Mouse (Mus musculus): ENCODE measurements at regions not wholly inside any gene's neighbourhood (a gene's known extent, or its start where the extent isn't known, plus 50 kb on each side); places are given as distances from the start of the nearest gene placed in this dataset.

GRCm38 (mm10) chr6:103353346-103353745 lies 157.0 kb upstream of the Chl1 start:
- no peak overlapping the region for H3K4me3 ChIP-seq (replicated peaks; ENCODE audit: low read length)
- no peaks in the 10 kb centered on the region for H3K27me3 ChIP-seq (replicated peaks; ENCODE audit: control insufficient read depth, insufficient read depth, low read length)
- no peak overlapping the region; the same call in 1 of the 2 replicates for H3K27ac ChIP-seq (ENCODE audit: low read length)
- H3K36me3 ChIP-seq (ENCODE audit: control insufficient read depth, insufficient read depth) = no peaks in the 10 kb centered on the region
- WGBS = 33% methylated on average over 1 of the region's 1 CpGs
- no peak overlapping the region for H3K9ac ChIP-seq (replicated peaks; ENCODE audit: low read depth, low read length)
- H3K4me1 ChIP-seq (replicated peaks; ENCODE audit: control insufficient read depth, insufficient read depth, low read length) = peaks cover 6% of the 10 kb centered on the region
- ATAC-seq = peak; percentile 75
- H3K9me3 ChIP-seq (ENCODE audit: control insufficient read depth, low read length) = no peaks in the 10 kb centered on the region
- H3K4me2 ChIP-seq (ENCODE audit: low read length) = no peak overlapping the region

GRCm38 (mm10) chr6:103366782-103367491 lies 143.4 kb upstream of the Chl1 start:
- no peak for ATAC-seq
- WGBS = 78% methylated on average over 2 of the region's 2 CpGs
- Histone ChIP-seq H3K4me3 (replicated peaks; ENCODE audit: low read length) (no peak overlapping the region), H3K9ac (replicated peaks; ENCODE audit: low read depth, low read length) (no peak overlapping the region), H3K4me2 (ENCODE audit: low read length) (no peak overlapping the region), H3K27ac (ENCODE audit: low read length) (no peak overlapping the region), H3K27me3 (replicated peaks; ENCODE audit: control insufficient read depth, insufficient read depth, low read length) (no peaks in the 10 kb centered on the region), H3K36me3 (ENCODE audit: control insufficient read depth, insufficient read depth) (no peaks in the 10 kb centered on the region), H3K4me1 (replicated peaks; ENCODE audit: control insufficient read depth, insufficient read depth, low read length) (no peaks in the 10 kb centered on the region), H3K9me3 (ENCODE audit: control insufficient read depth, low read length) (no peaks in the 10 kb centered on the region)

GRCm38 (mm10) chr6:103374956-103375355 lies 135.4 kb upstream of the Chl1 start:
- Histone ChIP-seq H3K27me3 (replicated peaks; ENCODE audit: control insufficient read depth, insufficient read depth, low read length) (no peaks in the 10 kb centered on the region), H3K4me3 (replicated peaks; ENCODE audit: low read length) (no peak overlapping the region), H3K4me1 (replicated peaks; ENCODE audit: control insufficient read depth, insufficient read depth, low read length) (0 out of 2 replicates have a peak, but pooled peaks cover 6% of the 10 kb centered on the region), H3K9me3 (ENCODE audit: control insufficient read depth, low read length) (no peaks in the 10 kb centered on the region), H3K9ac (replicated peaks; ENCODE audit: low read depth, low read length) (no peak overlapping the region), H3K27ac (ENCODE audit: low read length) (no peak overlapping the region), H3K36me3 (ENCODE audit: control insufficient read depth, insufficient read depth) (no peaks in the 10 kb centered on the region), H3K4me2 (ENCODE audit: low read length) (no peak overlapping the region)
- ATAC-seq = no peak
- 70% methylated on average over 7 of the region's 7 CpGs for WGBS

- H3K4me3 ChIP-seq (replicated peaks; ENCODE audit: low read length) = no peak overlapping the region
- no peaks in the 10 kb centered on the region for H3K9me3 ChIP-seq (ENCODE audit: control insufficient read depth, low read length)
- no peak overlapping the region for H3K27ac ChIP-seq (ENCODE audit: low read length)
- peaks cover 17% of the 10 kb centered on the region for H3K4me1 ChIP-seq (replicated peaks; ENCODE audit: control insufficient read depth, insufficient read depth, low read length)
- H3K36me3 ChIP-seq (ENCODE audit: control insufficient read depth, insufficient read depth) = no peaks in the 10 kb centered on the region
- WGBS = 34% methylated on average over 1 of the region's 1 CpGs
- ATAC-seq = peak; percentile 26; the same call in 1 of the 2 replicates
- H3K27me3 ChIP-seq (replicated peaks; ENCODE audit: control insufficient read depth, insufficient read depth, low read length) = no peaks in the 10 kb centered on the region
- no peak overlapping the region for H3K9ac ChIP-seq (replicated peaks; ENCODE audit: low read depth, low read length)
- no peak overlapping the region for H3K4me2 ChIP-seq (ENCODE audit: low read length)
Measured at GRCm38 (mm10) chr6:103377277-103377676, 133.1 kb upstream of the Chl1 start.

GRCm38 (mm10) chr6:103378047-103378446 lies 132.3 kb upstream of the Chl1 start:
- Histone ChIP-seq H3K27ac (ENCODE audit: low read length) (no peak overlapping the region), H3K9ac (replicated peaks; ENCODE audit: low read depth, low read length) (no peak overlapping the region), H3K27me3 (replicated peaks; ENCODE audit: control insufficient read depth, insufficient read depth, low read length) (no peaks in the 10 kb centered on the region), H3K36me3 (ENCODE audit: control insufficient read depth, insufficient read depth) (no peaks in the 10 kb centered on the region), H3K9me3 (ENCODE audit: control insufficient read depth, low read length) (no peaks in the 10 kb centered on the region), H3K4me1 (replicated peaks; ENCODE audit: control insufficient read depth, insufficient read depth, low read length) (peaks cover 17% of the 10 kb centered on the region), H3K4me2 (ENCODE audit: low read length) (no peak overlapping the region), H3K4me3 (replicated peaks; ENCODE audit: low read length) (no peak overlapping the region)
- no peak for ATAC-seq

GRCm38 (mm10) chr6:103381030-103381429 lies 129.4 kb upstream of the Chl1 start:
- ATAC-seq = peak; percentile 89
- no peaks in the 10 kb centered on the region for H3K9me3 ChIP-seq (ENCODE audit: control insufficient read depth, low read length)
- no peaks in the 10 kb centered on the region for H3K36me3 ChIP-seq (ENCODE audit: control insufficient read depth, insufficient read depth)
- peak overlapping the region; percentile 41; the same call in 1 of the 2 replicates for H3K27ac ChIP-seq (ENCODE audit: low read length)
- no peak overlapping the region for H3K4me2 ChIP-seq (ENCODE audit: low read length)
- WGBS = 3% methylated on average over 1 of the region's 1 CpGs
- no peak overlapping the region for H3K4me3 ChIP-seq (replicated peaks; ENCODE audit: low read length)
- H3K4me1 ChIP-seq (replicated peaks; ENCODE audit: control insufficient read depth, insufficient read depth, low read length) = peaks cover 17% of the 10 kb centered on the region
- no peaks in the 10 kb centered on the region for H3K27me3 ChIP-seq (replicated peaks; ENCODE audit: control insufficient read depth, insufficient read depth, low read length)
- H3K9ac ChIP-seq (replicated peaks; ENCODE audit: low read depth, low read length) = no peak overlapping the region

- no peak overlapping the region for H3K9ac ChIP-seq (replicated peaks; ENCODE audit: low read depth, low read length)
- 63% methylated on average over 2 of the region's 2 CpGs for WGBS
Measured at GRCm38 (mm10) chr6:103381930-103382329, 128.5 kb upstream of the Chl1 start.

GRCm38 (mm10) chr6:103386591-103386990 lies 123.8 kb upstream of the Chl1 start:
- Histone ChIP-seq H3K4me3 (replicated peaks; ENCODE audit: low read length) (no peak overlapping the region), H3K4me2 (ENCODE audit: low read length) (no peak overlapping the region), H3K9me3 (ENCODE audit: control insufficient read depth, low read length) (no peaks in the 10 kb centered on the region), H3K36me3 (ENCODE audit: control insufficient read depth, insufficient read depth) (no peaks in the 10 kb centered on the region), H3K27ac (ENCODE audit: low read length) (no peak overlapping the region), H3K4me1 (replicated peaks; ENCODE audit: control insufficient read depth, insufficient read depth, low read length) (peaks cover 4% of the 10 kb centered on the region; the same call in 1 of the 2 replicates), H3K9ac (replicated peaks; ENCODE audit: low read depth, low read length) (no peak overlapping the region), H3K27me3 (replicated peaks; ENCODE audit: control insufficient read depth, insufficient read depth, low read length) (no peaks in the 10 kb centered on the region)
- 69% methylated on average over 4 of the region's 4 CpGs for WGBS
- ATAC-seq = no peak

More at GRCm38 (mm10) chr6:103381930-103382329, 128.5 kb upstream of the Chl1 start:
- H3K4me3 ChIP-seq (replicated peaks; ENCODE audit: low read length) = no peak overlapping the region
- ATAC-seq = no peak
- H3K27ac ChIP-seq (ENCODE audit: low read length) = no peak overlapping the region
- peaks cover 16% of the 10 kb centered on the region for H3K4me1 ChIP-seq (replicated peaks; ENCODE audit: control insufficient read depth, insufficient read depth, low read length)
- no peak overlapping the region for H3K4me2 ChIP-seq (ENCODE audit: low read length)
- no peaks in the 10 kb centered on the region for H3K36me3 ChIP-seq (ENCODE audit: control insufficient read depth, insufficient read depth)
- no peaks in the 10 kb centered on the region for H3K9me3 ChIP-seq (ENCODE audit: control insufficient read depth, low read length)
- H3K27me3 ChIP-seq (replicated peaks; ENCODE audit: control insufficient read depth, insufficient read depth, low read length) = no peaks in the 10 kb centered on the region

GRCm38 (mm10) chr6:103405961-103406360 lies 104.4 kb upstream of the Chl1 start:
- no peak overlapping the region for H3K27ac ChIP-seq (ENCODE audit: low read length)
- H3K9ac ChIP-seq (replicated peaks; ENCODE audit: low read depth, low read length) = no peak overlapping the region
- no peak for ATAC-seq

GRCm38 (mm10) chr6:103414888-103415287 lies 95.5 kb upstream of the Chl1 start:
- Histone ChIP-seq H3K9me3 (ENCODE audit: control insufficient read depth, low read length) (no peaks in the 10 kb centered on the region), H3K4me1 (replicated peaks; ENCODE audit: control insufficient read depth, insufficient read depth, low read length) (no peaks in the 10 kb centered on the region), H3K4me3 (replicated peaks; ENCODE audit: low read length) (no peak overlapping the region), H3K27ac (ENCODE audit: low read length) (no peak overlapping the region), H3K36me3 (ENCODE audit: control insufficient read depth, insufficient read depth) (no peaks in the 10 kb centered on the region), H3K4me2 (ENCODE audit: low read length) (no peak overlapping the region), H3K9ac (replicated peaks; ENCODE audit: low read depth, low read length) (no peak overlapping the region), H3K27me3 (replicated peaks; ENCODE audit: control insufficient read depth, insufficient read depth, low read length) (no peaks in the 10 kb centered on the region)
- 73% methylated on average over 2 of the region's 2 CpGs for WGBS
- ATAC-seq = no peak

More at GRCm38 (mm10) chr6:103405961-103406360, 104.4 kb upstream of the Chl1 start:
- Histone ChIP-seq H3K27me3 (replicated peaks; ENCODE audit: control insufficient read depth, insufficient read depth, low read length) (no peaks in the 10 kb centered on the region), H3K4me2 (ENCODE audit: low read length) (no peak overlapping the region), H3K4me3 (replicated peaks; ENCODE audit: low read length) (no peak overlapping the region), H3K9me3 (ENCODE audit: control insufficient read depth, low read length) (no peaks in the 10 kb centered on the region), H3K4me1 (replicated peaks; ENCODE audit: control insufficient read depth, insufficient read depth, low read length) (no peaks in the 10 kb centered on the region), H3K36me3 (ENCODE audit: control insufficient read depth, insufficient read depth) (no peaks in the 10 kb centered on the region)
